Mouse (Mus musculus) brain, embryonic 18.5 days (tissue): ENCODE measurements around the gene Pck1.

Experiments used
- DNase-seq: peaks from one replicate; pipeline ENCODE4 v3.0.0-alpha.2; 2012; ENCODE audit warnings: low read depth, low spot score

Gene Pck1

DNA sequence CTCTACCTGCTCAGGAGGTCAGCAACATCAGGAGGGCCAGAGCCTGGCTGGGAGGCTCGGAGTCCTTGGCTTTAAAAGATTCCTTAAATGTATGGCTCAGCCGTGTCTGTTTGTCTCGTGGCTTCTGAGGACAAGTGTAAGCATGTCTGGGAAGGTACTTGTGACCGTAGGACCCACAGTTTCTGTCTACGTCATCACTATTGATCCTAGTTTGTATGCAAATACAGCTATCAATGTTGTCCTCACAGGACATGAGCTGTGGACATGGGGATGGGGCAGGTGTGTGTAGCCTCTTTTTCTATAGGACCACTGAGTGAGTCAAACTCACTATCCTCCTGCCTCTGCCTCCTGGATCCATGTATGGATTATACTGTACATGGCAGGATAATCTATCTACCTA lies 4.8 kb upstream of the Pck1 start:
- no peak for DNase-seq

DNA sequence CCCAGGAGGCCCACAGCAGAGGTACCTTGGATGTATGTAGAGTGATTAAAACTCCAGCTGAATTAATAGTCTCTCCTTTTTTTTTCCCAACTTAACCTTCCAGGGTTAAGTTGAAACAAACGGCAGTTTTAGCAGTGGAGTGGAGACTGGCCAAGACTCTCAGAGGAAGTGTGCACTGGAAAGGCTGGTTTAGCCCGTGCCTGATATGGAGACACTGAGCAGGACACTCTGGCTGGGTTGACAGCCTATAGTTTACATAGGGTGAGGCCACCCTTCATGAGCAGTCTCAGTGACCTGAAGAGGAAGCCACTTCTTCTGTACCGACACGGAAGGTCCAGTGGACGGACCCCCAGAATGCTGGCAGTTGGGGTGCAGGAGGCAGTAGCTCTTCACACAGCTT lies 1.5 kb upstream of the Pck1 start:
- no peak for DNase-seq

DNA sequence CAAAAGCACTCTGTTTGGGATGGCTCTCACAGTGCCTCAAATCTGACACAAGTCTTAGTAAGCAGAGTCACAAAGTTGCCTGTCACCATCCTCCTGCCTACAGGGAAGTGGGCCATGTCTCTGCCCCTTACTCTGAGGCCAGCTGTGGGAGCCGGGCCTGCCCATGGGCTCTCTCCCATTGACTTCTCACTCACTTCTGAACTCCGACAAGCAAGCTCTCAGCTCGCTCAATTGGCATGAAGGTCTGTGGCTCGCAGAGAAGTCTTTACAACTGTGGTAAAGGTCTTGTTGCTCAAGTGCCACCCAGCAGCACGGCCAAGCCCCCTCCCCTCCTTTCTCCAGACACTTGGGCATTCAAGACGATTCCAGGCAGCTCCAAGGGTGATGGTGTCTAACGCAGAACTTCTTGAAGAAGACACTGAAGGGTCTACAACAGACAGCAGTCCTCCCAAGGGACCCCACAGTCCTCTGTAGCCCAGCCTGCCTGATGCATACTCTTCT lies 1.0 kb upstream of the Pck1 start:
- DNase-seq: no peak

DNA sequence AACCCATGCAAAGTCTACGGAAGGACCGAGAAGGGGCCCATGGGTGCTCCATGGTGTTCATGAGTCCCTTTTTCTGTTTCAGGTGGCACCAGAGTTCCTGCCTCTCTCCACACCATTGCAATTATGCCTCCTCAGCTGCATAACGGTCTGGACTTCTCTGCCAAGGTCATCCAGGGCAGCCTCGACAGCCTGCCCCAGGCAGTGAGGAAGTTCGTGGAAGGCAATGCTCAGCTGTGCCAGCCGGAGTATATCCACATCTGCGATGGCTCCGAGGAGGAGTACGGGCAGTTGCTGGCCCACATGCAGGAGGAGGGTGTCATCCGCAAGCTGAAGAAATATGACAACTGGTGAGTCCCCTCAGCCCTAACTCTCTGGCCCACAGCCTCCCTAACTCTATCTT lies 418 bp downstream of the Pck1 start:
- DNase-seq: no peak

DNA sequence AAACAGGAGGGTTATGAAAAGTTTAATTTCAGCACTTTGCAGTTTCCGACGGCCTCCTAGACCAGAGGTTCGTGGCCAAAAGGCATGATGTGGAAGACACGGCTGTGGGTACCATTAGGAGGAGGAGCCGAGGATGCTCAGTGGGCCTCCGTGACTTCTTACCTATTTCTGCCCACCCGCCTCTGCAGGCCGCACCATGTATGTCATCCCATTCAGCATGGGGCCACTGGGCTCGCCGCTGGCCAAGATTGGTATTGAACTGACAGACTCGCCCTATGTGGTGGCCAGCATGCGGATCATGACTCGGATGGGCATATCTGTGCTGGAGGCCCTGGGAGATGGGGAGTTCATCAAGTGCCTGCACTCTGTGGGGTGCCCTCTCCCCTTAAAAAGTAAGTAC lies 1.7 kb downstream of the Pck1 start:
- DNase-seq: no peak

DNA sequence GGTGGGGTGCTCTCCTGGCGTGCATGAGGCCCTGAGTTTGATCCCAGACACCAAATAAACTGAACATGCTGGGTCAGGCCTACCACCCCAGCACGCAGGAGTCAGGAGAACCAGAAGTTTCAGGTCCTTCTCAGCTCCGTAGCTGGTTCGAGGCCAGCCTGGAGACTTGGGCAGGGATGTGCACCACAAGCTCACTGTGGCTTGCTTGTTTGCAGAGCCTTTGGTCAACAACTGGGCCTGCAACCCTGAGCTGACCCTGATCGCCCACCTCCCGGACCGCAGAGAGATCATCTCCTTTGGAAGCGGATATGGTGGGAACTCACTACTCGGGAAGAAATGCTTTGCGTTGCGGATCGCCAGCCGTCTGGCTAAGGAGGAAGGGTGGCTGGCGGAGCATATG lies 2.1 kb downstream of the Pck1 start:
- no peak for DNase-seq

DNA sequence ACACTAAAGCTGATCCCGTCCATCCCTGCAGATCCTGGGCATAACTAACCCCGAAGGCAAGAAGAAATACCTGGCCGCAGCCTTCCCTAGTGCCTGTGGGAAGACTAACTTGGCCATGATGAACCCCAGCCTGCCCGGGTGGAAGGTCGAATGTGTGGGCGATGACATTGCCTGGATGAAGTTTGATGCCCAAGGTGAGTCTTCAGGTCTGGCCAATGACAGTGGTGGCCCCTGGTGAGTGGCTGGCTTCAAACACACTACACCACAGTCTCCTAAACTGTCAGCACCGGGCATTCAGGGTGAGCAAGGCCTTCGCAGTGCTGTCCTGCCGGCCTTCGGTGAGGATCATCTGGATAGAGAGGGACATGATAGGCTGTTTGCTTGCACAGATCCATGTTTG lies 3.1 kb downstream of the Pck1 start:
- no peak for DNase-seq

DNA sequence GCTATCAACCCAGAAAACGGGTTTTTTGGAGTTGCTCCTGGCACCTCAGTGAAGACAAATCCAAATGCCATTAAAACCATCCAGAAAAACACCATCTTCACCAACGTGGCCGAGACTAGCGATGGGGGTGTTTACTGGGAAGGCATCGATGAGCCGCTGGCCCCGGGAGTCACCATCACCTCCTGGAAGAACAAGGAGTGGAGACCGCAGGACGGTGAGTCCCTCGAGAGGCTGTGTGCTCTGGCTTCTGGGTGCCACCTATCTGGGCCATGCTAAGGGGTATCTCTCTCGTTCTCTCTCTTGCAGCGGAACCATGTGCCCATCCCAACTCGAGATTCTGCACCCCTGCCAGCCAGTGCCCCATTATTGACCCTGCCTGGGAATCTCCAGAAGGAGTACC lies 4.1 kb downstream of the Pck1 start:
- no peak for DNase-seq

DNA sequence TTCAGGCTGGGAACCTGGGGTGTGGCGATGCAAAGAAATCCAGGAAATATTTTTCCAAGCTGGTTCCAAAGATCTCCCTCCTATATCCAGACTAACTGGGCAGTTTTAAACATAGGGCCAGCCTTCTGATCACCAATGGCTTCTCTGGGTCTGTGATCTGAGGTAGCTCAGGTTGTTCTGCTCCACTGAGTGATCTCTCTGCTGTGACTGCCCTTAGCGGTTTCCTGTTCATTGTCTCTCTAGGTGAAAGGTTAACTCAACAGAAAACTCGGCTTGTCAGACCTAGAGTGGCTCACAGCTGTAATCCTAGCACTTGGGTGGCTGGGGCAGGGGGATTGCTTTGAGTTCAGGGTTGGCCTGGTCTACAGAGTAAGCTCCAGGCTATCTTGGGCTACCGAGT lies 4.5 kb downstream of the Pck1 start:
- no peak for DNase-seq

DNA sequence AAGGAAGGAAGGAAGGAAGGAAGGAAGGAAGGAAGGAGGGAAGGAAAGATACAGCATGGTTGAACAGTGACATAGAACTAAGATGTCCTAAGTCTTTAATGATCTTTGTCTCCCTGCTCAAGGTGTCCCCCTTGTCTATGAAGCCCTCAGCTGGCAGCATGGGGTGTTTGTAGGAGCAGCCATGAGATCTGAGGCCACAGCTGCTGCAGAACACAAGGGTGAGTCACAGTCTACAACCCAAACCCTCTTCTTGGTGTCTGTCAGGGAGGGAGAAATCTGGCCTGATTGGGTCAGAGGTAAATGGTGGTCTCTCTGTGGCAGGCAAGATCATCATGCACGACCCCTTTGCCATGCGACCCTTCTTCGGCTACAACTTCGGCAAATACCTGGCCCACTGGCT lies 5.0 kb downstream of the Pck1 start:
- no peak for DNase-seq

DNA sequence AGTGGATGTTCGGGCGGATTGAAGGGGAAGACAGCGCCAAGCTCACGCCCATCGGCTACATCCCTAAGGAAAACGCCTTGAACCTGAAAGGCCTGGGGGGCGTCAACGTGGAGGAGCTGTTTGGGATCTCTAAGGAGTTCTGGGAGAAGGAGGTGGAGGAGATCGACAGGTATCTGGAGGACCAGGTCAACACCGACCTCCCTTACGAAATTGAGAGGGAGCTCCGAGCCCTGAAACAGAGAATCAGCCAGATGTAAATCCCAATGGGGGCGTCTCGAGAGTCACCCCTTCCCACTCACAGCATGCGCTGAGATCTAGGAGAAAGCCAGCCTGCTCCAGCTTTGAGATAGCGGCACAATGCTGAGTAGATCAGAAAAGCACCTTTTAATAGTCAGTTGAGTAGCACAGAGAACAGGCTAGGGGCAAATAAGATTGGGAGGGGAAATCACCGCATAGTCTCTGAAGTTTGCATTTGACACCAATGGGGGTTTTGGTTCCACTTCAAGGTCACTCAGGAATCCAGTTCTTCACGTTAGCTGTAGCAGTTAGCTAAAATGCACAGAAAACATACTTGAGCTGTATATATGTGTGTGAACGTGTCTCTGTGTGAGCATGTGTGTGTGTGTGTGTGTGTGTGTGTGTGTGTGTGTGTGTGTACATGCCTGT lies 5.7 kb downstream of the Pck1 start:
- DNase-seq: no peak

DNA sequence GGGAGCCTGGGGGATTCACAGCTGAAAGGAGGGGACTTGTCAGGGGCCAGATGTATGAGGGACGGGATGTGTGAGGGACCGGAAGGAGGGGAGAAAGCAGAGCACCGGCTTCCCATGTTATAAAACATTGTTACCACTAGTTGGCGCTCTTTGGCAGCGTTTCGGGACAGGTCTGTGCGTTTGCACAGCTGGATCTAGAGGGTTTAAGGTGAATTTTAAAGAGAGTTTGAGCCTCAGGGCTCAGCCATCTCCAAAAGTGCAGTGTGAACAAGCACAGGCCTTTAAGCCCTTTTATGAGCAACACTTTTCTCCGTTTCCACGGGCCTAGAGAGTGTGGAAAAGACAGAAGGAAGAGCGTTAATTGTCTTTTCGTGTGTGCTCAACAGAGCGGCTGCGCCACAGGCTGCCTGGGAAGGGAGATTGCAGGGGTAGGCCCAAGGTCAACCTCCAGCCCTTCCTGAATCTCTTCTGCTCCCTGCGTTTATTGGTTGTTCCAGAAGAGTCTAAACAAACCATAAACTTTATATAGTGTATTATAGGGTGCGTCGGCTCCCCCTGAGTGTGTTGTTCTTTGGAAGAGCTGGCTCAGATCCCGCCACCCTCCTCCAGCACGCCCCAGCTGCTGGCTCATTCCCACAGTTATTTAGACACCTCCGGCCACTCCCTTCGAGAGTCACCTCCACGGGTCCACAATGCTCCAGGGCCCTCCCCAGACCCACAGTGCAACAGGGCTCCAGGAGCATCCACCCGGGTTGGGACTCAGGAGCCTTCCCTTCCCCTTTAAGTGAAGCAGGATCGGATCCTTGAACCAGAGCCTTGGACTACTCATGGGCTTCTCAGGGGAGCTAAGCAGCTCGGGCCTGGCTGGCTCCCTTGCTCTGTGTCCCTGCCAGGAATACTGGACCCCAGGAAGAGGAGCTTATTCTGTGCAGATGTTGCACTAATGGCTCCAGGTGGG lies 6.8 kb downstream of the Pck1 start:
- DNase-seq: no peak

DNA sequence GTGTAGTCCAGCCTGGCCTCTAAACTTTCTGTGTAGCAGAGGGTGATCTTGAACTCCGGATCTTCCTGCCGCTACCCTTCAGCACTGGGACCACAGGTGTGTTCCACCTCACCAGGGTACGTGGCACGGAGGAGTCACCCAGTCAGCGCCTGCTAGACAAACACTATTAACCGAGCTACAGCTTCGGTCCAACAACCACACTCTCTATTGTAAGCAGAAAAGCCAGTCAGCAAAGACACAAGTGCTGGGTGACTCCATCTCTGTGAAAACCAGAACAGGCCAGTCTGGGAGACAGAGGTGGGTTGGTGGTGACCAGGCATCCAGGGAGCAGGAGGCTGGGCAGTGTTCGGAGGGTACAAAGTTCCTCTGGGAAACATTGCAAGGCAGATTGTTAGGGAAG lies 10.5 kb downstream of the Pck1 start:
- DNase-seq: no peak

DNA sequence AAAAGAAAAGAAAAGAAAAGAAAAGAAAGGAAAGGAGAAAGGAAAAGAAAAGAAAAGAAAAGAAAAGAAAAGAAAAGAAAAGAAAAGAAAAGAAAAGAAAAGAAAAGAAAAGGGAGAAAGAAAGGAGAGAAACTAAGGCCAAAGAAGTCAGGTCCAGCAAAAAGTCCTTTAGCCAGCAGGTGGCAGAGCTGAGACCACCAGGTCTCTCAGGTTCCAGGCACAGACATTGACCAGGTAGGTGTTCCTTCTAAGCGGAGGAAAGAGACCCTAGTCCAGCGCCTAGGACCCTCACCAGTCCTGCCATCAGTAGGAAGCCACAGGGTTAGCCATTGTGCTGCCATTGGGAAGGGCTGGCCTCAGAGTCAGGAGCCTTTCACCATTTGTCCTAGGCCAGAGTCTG lies 11.5 kb downstream of the Pck1 start:
- DNase-seq: no peak

DNA sequence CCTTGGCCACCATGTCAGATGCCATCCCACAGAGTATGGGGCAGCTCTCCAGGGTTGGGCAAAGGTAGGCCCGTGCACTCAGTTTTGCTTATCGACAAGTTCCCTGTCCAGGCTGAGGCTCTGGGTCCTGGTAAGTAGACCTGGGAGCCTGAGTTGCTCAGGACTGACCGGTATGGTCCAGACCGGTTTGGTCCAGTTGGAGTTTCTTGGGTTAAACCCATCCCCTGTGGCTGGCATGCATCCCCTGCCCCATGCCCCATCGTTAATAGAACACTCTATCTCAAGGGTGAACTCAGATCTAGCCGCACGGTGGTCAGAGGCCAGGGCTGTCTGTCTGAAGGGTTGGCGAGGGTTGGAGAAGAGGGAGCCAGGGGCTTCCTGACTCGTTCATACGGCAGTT lies 12.1 kb downstream of the Pck1 start:
- no peak for DNase-seq

DNA sequence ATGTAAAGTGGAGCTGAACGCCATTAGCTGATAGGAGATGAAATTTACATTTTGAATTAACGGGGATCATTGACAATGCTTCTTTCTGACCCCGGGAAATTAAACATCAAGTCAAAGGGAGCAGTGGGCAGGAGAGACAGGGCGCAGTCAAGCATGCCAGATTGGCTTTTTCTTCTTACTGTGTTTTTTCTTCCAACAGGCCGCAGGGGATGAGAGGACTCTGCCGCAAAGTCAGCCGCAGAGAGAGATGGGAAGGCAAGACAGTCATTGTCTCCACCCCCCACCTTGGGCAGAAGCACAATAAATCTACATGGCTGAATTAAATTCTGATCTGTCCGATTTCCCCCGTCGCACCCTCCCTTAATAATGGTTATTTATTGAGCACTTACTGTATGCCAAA lies 12.5 kb downstream of the Pck1 start:
- DNase-seq: no peak

DNA sequence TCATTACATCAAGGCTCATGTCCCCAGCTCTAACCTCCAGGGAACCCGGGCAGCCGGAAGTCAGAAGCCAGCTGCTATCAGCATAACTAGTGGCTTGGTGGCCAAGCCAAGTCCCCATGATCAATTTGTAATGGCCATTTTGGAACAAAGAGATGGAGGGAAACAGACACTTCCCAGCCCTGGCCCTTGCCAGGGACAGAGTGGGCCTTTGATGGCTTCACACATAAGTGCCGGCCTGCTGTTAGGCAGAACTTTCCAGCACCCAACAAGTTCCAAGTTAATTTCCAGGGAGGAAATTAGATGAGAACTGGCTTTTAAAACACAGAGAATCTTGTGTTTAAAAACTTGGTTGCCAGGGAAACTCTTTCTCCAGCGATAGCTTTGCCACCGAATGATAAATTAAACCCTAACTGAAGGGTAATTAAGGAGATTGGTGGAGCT lies 15.6 kb downstream of the Pck1 start:
- DNase-seq: no peak

DNA sequence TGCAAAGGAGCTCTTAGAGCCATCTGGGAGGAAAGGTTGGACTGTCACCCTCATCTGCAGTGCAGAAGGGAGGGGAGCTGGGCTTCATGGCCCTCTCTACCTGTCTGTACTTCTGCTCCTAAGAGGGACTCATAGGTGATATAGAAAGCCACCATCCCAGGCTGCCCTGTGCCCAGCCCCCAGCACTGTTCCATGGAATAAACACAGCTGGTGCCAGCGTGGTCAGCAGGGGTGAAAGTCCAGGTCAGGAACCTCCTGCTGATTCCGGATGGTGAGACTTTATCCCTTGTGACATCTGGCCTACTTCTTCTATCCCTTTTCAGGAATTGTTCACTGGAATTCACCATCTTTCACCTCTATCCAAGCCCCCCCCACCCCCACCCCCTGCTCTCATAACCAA lies 17.2 kb downstream of the Pck1 start:
- no peak for DNase-seq

DNA sequence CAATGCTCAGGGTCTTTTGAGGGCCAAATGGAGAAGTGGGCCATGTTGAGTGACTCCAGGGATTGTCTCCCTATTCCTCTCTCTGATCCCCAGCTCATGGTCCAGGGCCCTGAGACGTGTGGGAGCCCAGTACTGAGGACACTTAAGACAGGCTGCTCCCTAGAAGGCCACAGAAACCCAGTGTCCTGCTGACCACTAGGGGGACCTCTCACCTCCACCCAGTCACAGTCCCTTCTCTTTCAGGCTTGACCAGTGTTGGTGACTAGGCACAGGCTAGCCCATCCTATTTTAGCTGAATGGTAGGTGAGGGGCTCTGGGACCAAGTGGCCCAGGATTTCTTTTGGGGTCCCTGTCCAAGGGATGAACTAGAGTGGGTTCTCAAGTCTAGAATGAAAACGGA lies 17.9 kb downstream of the Pck1 start:
- DNase-seq: no peak

DNA sequence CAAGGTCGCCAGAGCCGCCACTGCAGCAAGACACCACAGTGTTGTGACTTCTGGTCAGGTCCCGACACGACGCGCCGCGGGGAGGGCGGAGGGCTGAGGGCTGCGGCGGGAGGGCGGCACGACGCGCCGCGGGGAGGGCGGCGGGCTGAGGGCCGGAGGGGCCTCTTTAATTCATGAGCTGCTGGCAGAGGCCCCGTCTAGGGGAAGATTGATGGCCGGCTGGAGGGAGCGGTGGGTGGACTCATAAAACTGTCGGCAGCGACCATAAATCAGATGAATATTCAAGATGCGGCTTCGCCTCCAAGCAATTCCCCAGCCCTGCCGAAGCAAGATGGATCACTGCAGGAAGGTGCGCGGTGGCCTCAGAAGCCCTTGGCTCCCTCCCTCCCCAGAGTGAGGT lies 18.6 kb downstream of the Pck1 start:
- no peak for DNase-seq

DNA sequence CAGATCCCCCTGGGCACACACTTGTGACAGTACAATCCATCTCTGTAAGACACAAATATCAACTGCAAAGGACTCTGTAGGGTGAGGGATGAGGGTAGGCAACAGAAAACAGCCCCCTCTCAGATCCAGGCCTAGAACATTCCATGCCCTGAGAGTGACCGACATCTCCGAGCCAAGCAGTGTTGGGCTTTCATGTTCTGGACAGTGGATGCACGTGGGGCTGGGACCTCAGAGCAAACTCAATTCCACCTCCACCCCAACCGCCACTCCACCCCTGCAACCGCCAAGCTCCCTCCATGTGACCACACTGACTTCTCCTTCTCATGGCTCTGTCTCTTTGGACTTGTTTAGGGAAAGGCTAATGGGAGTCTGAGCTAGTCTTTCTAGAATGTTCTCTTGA lies 19.1 kb downstream of the Pck1 start:
- no peak for DNase-seq

DNA sequence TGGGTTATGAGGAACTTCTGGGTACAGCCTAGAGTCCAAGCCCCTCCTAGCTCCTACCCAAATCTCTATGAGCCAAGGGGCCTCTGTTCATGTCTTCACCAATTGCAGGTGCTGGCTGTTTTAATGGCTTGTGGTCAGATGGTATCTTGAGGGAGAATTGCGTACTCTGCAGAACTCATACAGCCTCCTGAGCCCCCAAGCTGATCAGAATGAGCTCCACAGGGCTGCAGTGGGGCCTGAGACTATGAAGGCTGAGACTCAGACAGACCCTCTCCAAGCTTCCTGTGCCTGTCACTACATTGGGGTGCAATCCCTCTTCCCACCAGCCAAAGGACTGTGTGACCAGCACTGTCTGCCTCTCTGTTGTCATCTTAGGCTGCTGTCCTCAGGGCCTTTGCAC lies 19.5 kb downstream of the Pck1 start:
- DNase-seq: no peak

DNA sequence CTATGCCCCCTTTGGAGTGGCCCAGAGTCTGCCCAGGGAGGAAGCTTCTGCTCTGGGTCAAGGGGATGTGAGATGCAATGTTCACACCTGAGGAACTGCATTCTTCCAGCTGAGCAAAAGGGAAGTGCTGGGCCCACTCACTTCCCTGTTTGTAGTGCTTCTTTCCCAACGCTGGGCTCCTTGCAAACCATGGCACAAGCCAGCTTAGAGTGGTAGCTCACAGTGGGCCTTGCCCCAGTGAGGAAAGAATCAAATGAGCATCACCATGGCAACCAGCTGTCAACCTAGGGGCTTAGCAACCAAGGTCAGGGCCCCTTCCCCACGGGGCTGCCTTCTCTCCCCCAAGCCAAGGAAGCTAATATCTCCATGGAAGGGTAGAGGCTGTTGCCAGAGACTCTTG lies 20.2 kb downstream of the Pck1 start:
- DNase-seq: no peak
